Mouse (Mus musculus) erythroblast, adult 5-6 weeks (primary cell): ENCODE results near the gene Gm26920. TPM values are rescaled to one million over a fixed set of nuclear protein-coding genes. Genes with fewer than 3 reads are reported as not detected.

Experiments used
- ATAC-seq: replicated peaks from 2 replicates; pipeline ENCODE4 v1.8.0; 2016; ENCODE audit warnings: moderate number of reproducible peaks, mild to moderate bottlenecking, moderate TSS enrichment, inconsistent platforms; ENCODE audit not compliant: poor library complexity, low FRiP score, severe bottlenecking
- total RNA-seq, 2 experiments: library from RNA; stranded (forward) in 1 of 2; stranded (reverse) in 1 of 2; fragments of 150-400 nt in 1 of 2; fragments of 200-764, 138-1000 nt in 1 of 2; gene quantifications; 2 replicates each; pipeline versions ENCODE4 v1.2.3 to v1.2.4; 2015 to 2017; ENCODE audit warnings: low replicate concordance in 2 of 2

Gm26920 gene
- total RNA-seq, 2 experiments from 2014 or later: not detected

DNA sequence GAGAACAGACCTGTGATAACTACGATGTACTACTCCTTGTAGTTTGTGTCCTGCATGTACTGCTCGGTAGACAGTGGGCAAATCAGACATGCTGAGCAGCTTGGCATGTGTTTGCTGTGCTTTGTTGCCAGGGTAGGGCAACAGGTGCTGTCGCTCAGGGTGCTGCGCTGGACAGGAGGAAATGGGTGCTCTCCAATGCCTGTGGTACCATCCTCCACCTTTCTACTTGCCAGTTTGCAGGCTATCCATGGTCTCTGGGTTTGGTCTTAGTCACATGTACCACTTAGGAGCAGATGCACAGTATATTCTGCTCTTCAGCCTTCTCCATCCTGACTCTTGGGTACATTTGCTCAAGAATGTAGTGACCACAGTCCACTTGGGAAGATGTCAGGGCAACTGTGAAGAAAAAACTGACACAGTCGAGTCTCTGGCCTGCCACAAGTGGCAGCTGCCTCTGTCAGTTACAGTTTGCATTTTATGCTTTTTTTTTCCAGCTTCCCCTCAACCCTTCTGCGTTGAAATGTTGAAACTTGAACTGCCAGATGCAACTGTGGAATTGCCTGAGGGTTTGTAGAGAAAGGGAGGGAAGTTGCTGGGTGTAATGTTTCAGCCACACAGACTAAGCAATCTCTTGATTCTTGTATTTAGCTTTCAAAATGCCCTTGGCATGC lies 82.1 kb downstream of the Gm26920 start:
- ATAC-seq: no peak

DNA sequence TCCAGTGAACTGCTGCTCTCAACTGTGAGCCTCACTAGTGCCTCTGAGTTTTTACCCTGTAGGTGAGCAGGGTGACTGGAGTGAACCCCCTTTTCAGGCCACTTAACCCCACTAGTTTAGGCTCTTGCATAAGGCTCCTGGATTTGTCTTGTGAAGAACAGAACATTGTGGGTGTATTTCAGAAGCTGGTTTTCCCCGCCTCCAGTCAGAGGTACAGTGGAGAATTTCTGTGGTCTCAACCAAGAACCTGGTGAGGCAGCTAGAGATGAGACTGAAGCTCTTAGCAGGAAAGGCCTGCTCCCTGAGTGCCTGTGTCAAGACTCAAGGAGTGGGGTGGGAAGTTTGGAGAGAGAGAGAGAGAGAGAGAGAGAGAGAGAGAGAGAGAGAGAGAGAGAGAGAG lies 82.6 kb downstream of the Gm26920 start:
- ATAC-seq: no peak

Other genes with a start within 250 kb of the Gm26920 start
- 0.63 TPM in 1 of 2 replicates, not detected in the other for gene Zfp940, start 236.7 kb downstream of the Gm26920 start, total RNA-seq (2015; ENCODE audit: low replicate concordance)
- gene Zfp940, start 236.7 kb downstream of the Gm26920 start, total RNA-seq (2017; ENCODE audit: low replicate concordance): not detected in 2 replicates
- 1.5 TPM in 1 of 2 replicates, not detected in the other for gene Zfp420, start 230.4 kb downstream of the Gm26920 start, total RNA-seq (2015; ENCODE audit: low replicate concordance)
- 0.26 and 0.28 TPM in 2 replicates for gene Zfp420, start 230.4 kb downstream of the Gm26920 start, total RNA-seq (2017; ENCODE audit: low replicate concordance)
- gene Zfp27, start 183.8 kb downstream of the Gm26920 start, total RNA-seq (2015; ENCODE audit: low replicate concordance): 1.0 and 1.2 TPM in 2 replicates
- gene Zfp27, start 183.8 kb downstream of the Gm26920 start, total RNA-seq (2017; ENCODE audit: low replicate concordance): 1.4 and 1.7 TPM in 2 replicates
- not detected in 2 replicates for gene Zfp383, start 182.2 kb downstream of the Gm26920 start, total RNA-seq (2015; ENCODE audit: low replicate concordance)
- not detected in 2 replicates for gene Zfp383, start 182.2 kb downstream of the Gm26920 start, total RNA-seq (2017; ENCODE audit: low replicate concordance)
- 2.3 and 2.7 TPM in 2 replicates for gene Zfp74, start 136.3 kb downstream of the Gm26920 start, total RNA-seq (2015; ENCODE audit: low replicate concordance)
- 1.4 and 1.7 TPM in 2 replicates for gene Zfp74, start 136.3 kb downstream of the Gm26920 start, total RNA-seq (2017; ENCODE audit: low replicate concordance)
- gene Zfp568, start 106.5 kb downstream of the Gm26920 start, total RNA-seq (2015; ENCODE audit: low replicate concordance): 2.5 and 3.5 TPM in 2 replicates
- 3.0 and 4.2 TPM in 2 replicates for gene Zfp568, start 106.5 kb downstream of the Gm26920 start, total RNA-seq (2017; ENCODE audit: low replicate concordance)
- not detected in 2 replicates for gene Zfp14, start 39.0 kb downstream of the Gm26920 start, total RNA-seq (2015; ENCODE audit: low replicate concordance)
- gene Zfp14, start 39.0 kb downstream of the Gm26920 start, total RNA-seq (2017; ENCODE audit: low replicate concordance): 1.7 TPM in 1 of 2 replicates, not detected in the other
- gene Zfp82, start 17.5 kb downstream of the Gm26920 start, total RNA-seq (2015; ENCODE audit: low replicate concordance): not detected in 2 replicates
- gene Zfp82, start 17.5 kb downstream of the Gm26920 start, total RNA-seq (2017; ENCODE audit: low replicate concordance): 0.84 TPM in 1 of 2 replicates, not detected in the other
- gene Zfp566, start 117 bp upstream of the Gm26920 start, total RNA-seq (2015; ENCODE audit: low replicate concordance): 0.38 and 2.1 TPM in 2 replicates
- gene Zfp566, start 117 bp upstream of the Gm26920 start, total RNA-seq (2017; ENCODE audit: low replicate concordance): 0.34 TPM in 1 of 2 replicates, not detected in the other
- 12.7 and 14.6 TPM in 2 replicates for gene Zfp260, start 4.4 kb upstream of the Gm26920 start, total RNA-seq (2015; ENCODE audit: low replicate concordance)
- 4.5 and 10.7 TPM in 2 replicates for gene Zfp260, start 4.4 kb upstream of the Gm26920 start, total RNA-seq (2017; ENCODE audit: low replicate concordance)
- gene Zfp382, start 31.5 kb upstream of the Gm26920 start, total RNA-seq (2015; ENCODE audit: low replicate concordance): 0.63 and 1.2 TPM in 2 replicates
- 1.3 and 3.3 TPM in 2 replicates for gene Zfp382, start 31.5 kb upstream of the Gm26920 start, total RNA-seq (2017; ENCODE audit: low replicate concordance)
- gene Zfp146, start 79.3 kb upstream of the Gm26920 start, total RNA-seq (2015; ENCODE audit: low replicate concordance): 21.5 and 34.4 TPM in 2 replicates
- gene Zfp146, start 79.3 kb upstream of the Gm26920 start, total RNA-seq (2017; ENCODE audit: low replicate concordance): 30.3 and 56.9 TPM in 2 replicates
- not detected in 2 replicates for gene Cox7a1, start 93.7 kb upstream of the Gm26920 start, total RNA-seq (2015; ENCODE audit: low replicate concordance)
- gene Cox7a1, start 93.7 kb upstream of the Gm26920 start, total RNA-seq (2017; ENCODE audit: low replicate concordance): not detected in 2 replicates
- 121 and 178 TPM in 2 replicates for gene Capns1, start 108.4 kb upstream of the Gm26920 start, total RNA-seq (2015; ENCODE audit: low replicate concordance)
- 60.6 and 91.3 TPM in 2 replicates for gene Capns1, start 108.4 kb upstream of the Gm26920 start, total RNA-seq (2017; ENCODE audit: low replicate concordance)
- gene Polr2i, start 141.5 kb upstream of the Gm26920 start, total RNA-seq (2015; ENCODE audit: low replicate concordance): 9.8 and 22.1 TPM in 2 replicates
- gene Polr2i, start 141.5 kb upstream of the Gm26920 start, total RNA-seq (2017; ENCODE audit: low replicate concordance): 11.0 and 12.6 TPM in 2 replicates
- gene Tbcb, start 141.9 kb upstream of the Gm26920 start, total RNA-seq (2015; ENCODE audit: low replicate concordance): 36.4 and 38.6 TPM in 2 replicates
- gene Tbcb, start 141.9 kb upstream of the Gm26920 start, total RNA-seq (2017; ENCODE audit: low replicate concordance): 6.3 and 11.7 TPM in 2 replicates
- not detected in 2 replicates for gene Ovol3, start 145.3 kb upstream of the Gm26920 start, total RNA-seq (2015; ENCODE audit: low replicate concordance)
- not detected in 2 replicates for gene Ovol3, start 145.3 kb upstream of the Gm26920 start, total RNA-seq (2017; ENCODE audit: low replicate concordance)
- not detected in 2 replicates for gene Thap8, start 189.7 kb upstream of the Gm26920 start, total RNA-seq (2015; ENCODE audit: low replicate concordance)
- gene Thap8, start 189.7 kb upstream of the Gm26920 start, total RNA-seq (2017; ENCODE audit: low replicate concordance): not detected in 2 replicates
- 6.9 and 22.5 TPM in 2 replicates for gene Wdr62, start 190.0 kb upstream of the Gm26920 start, total RNA-seq (2015; ENCODE audit: low replicate concordance)
- 4.9 and 11.7 TPM in 2 replicates for gene Wdr62, start 190.0 kb upstream of the Gm26920 start, total RNA-seq (2017; ENCODE audit: low replicate concordance)
- gene Clip3, start 201.3 kb upstream of the Gm26920 start, total RNA-seq (2015; ENCODE audit: low replicate concordance): not detected in 2 replicates
- gene Clip3, start 201.3 kb upstream of the Gm26920 start, total RNA-seq (2017; ENCODE audit: low replicate concordance): not detected in 2 replicates
- gene Alkbh6, start 218.3 kb upstream of the Gm26920 start, total RNA-seq (2015; ENCODE audit: low replicate concordance): 0.96 and 3.3 TPM in 2 replicates
- 2.0 and 5.4 TPM in 2 replicates for gene Alkbh6, start 218.3 kb upstream of the Gm26920 start, total RNA-seq (2017; ENCODE audit: low replicate concordance)
- gene Syne4, start 224.4 kb upstream of the Gm26920 start, total RNA-seq (2015; ENCODE audit: low replicate concordance): not detected in 2 replicates
- not detected in 2 replicates for gene Syne4, start 224.4 kb upstream of the Gm26920 start, total RNA-seq (2017; ENCODE audit: low replicate concordance)
- gene E130208F15Rik, start 231.3 kb upstream of the Gm26920 start, total RNA-seq (2015; ENCODE audit: low replicate concordance): not detected in 2 replicates
- 1.5 TPM in 1 of 2 replicates, not detected in the other for gene E130208F15Rik, start 231.3 kb upstream of the Gm26920 start, total RNA-seq (2017; ENCODE audit: low replicate concordance)
- gene Sdhaf1, start 233.5 kb upstream of the Gm26920 start, total RNA-seq (2015; ENCODE audit: low replicate concordance): 0.84 TPM in 1 of 2 replicates, not detected in the other
- gene Sdhaf1, start 233.5 kb upstream of the Gm26920 start, total RNA-seq (2017; ENCODE audit: low replicate concordance): 0.77 and 2.8 TPM in 2 replicates